Mouse (Mus musculus): ENCODE data around the gene Dact3. TPM values are rescaled to one million over a fixed set of nuclear protein-coding genes. Genes with fewer than 3 reads are reported as not detected.

The Dact3 gene
- polyA plus RNA-seq, 2 experiments = 11.5 to 64.3 TPM

DNA sequence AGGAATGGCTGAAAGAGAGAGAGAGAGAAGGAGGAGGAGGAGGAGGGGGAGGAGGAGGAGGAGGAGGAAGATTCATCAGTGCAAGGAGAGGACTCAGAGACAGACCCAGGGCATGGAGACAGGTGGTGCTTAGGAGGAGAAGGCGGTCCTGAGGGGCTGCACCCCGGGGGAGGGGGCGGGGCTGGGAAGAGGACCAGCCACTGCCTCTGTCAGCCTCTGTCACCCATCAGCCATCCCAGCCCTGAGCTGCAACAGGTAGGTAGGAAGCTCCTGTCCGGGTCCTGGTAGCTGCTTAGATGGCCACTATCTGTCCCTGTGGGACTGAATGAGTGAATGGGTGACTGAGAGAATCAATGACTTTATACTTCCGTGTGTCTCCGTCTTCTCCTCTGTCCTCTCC lies 18.5 kb downstream of the Dact3 start:
- Histone ChIP-seq H3K36me3 (ENCODE audit: control insufficient read depth, insufficient read depth, low read length) (peaks cover 2% of the 10 kb centered on the region), H3K27me3 (ENCODE audit: control insufficient read depth, insufficient read depth, low read length) (no peaks in the 10 kb centered on the region), H3K4me3 (replicated peaks; ENCODE audit: low read length) (no peak overlapping the region), H3K4me2 (replicated peaks; ENCODE audit: low read depth, low read length, severe bottlenecking) (peak overlapping the region; percentile 71; the same call in 1 of the 2 replicates), H3K9ac (ENCODE audit: low read depth, low read length, severe bottlenecking) (no peak overlapping the region), H3K4me1 (ENCODE audit: control insufficient read depth, insufficient read depth, low read length) (peaks cover 34% of the 10 kb centered on the region), H3K9me3 (ENCODE audit: control insufficient read depth, low read length) (no peaks in the 10 kb centered on the region), H3K27ac (replicated peaks; ENCODE audit: low read depth, low read length) (no peak overlapping the region)
- DNase-seq (ENCODE audit: low spot score) = no peak
- WGBS = 2% methylated on average over 3 of the region's 6 CpGs
- no peak for ATAC-seq (ENCODE audit: low FRiP score, low read depth)
- TF ChIP-seq POLR2A (IDR thresholded peaks at IDR 0.05; ENCODE audit: borderline replicate concordance, extremely low read depth, insufficient read depth, insufficient read length) = no peak

DNA sequence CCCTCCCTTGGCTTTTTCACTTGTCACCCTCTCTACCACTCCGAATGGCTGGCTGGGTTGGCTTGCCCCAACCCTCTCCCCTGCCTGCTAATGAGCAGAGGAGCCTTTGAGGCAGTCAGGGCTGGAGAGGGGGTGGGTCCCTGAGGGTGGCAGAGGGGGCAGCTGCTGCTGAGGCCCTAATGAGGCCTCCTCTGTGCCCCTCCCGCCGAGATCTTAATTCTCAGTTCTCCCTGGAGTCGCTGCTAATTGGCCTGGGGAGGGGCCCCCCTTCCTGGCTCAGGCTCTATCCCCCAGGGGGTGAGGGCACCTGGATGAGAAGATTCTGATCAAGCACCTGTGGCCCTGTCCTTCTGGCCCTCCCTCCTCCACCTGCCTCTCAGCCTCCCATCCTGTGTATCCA lies 19.2 kb downstream of the Dact3 start:
- Histone ChIP-seq H3K27me3 (ENCODE audit: control insufficient read depth, insufficient read depth, low read length) (no peaks in the 10 kb centered on the region), H3K9me3 (ENCODE audit: control insufficient read depth, low read length) (no peaks in the 10 kb centered on the region), H3K4me3 (replicated peaks; ENCODE audit: low read length) (no peak overlapping the region), H3K4me2 (replicated peaks; ENCODE audit: low read depth, low read length, severe bottlenecking) (peak overlapping the region; percentile 50), H3K9ac (ENCODE audit: low read depth, low read length, severe bottlenecking) (no peak overlapping the region), H3K4me1 (ENCODE audit: control insufficient read depth, insufficient read depth, low read length) (peaks cover 34% of the 10 kb centered on the region), H3K36me3 (ENCODE audit: control insufficient read depth, insufficient read depth, low read length) (no peaks in the 10 kb centered on the region; the same call in 1 of the 2 replicates), H3K27ac (replicated peaks; ENCODE audit: low read depth, low read length) (no peak overlapping the region)
- ATAC-seq (ENCODE audit: low FRiP score, low read depth) = no peak
- no peak for TF ChIP-seq POLR2A (IDR thresholded peaks at IDR 0.05; ENCODE audit: borderline replicate concordance, extremely low read depth, insufficient read depth, insufficient read length)
- DNase-seq (ENCODE audit: low spot score) = no peak
- WGBS = 3% methylated on average over 4 of the region's 4 CpGs

DNA sequence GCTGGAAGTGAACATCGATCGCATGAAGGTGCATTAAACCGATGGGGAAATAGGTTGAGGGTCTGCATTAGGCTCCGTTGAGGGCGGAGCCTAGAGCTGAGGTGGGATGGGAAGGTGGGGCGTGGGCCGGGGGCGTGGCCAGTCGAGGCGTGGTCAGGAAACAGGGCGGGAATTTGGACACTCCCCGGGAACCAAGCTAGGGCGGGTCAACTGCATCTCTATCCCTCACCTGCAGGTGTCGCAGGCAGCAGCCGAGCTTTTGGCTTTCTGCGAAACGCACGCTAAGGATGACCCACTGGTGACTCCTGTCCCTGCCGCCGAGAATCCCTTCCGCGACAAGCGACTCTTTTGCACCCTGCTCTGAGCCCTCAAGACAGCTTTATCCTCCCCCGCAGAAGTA lies 19.9 kb downstream of the Dact3 start:
- ATAC-seq (ENCODE audit: low FRiP score, low read depth) (peak; percentile 13), DNase-seq (ENCODE audit: low spot score) (peak; percentile 82)
- 2% methylated on average over 20 of the region's 24 CpGs for WGBS
- TF ChIP-seq POLR2A (IDR thresholded peaks at IDR 0.05; ENCODE audit: borderline replicate concordance, extremely low read depth, insufficient read depth, insufficient read length) = no peak
- no peaks in the 10 kb centered on the region for H3K36me3 ChIP-seq (ENCODE audit: control insufficient read depth, insufficient read depth, low read length)
- peak overlapping the region; percentile 25 for H3K4me3 ChIP-seq (replicated peaks; ENCODE audit: low read length)
- no peaks in the 10 kb centered on the region for H3K27me3 ChIP-seq (ENCODE audit: control insufficient read depth, insufficient read depth, low read length)
- peak overlapping the region; percentile 50 for H3K4me2 ChIP-seq (replicated peaks; ENCODE audit: low read depth, low read length, severe bottlenecking)
- no peak overlapping the region for H3K27ac ChIP-seq (replicated peaks; ENCODE audit: low read depth, low read length)
- no peaks in the 10 kb centered on the region for H3K9me3 ChIP-seq (ENCODE audit: control insufficient read depth, low read length)
- H3K9ac ChIP-seq (ENCODE audit: low read depth, low read length, severe bottlenecking) = no peak overlapping the region
- peaks cover 34% of the 10 kb centered on the region for H3K4me1 ChIP-seq (ENCODE audit: control insufficient read depth, insufficient read depth, low read length)

DNA sequence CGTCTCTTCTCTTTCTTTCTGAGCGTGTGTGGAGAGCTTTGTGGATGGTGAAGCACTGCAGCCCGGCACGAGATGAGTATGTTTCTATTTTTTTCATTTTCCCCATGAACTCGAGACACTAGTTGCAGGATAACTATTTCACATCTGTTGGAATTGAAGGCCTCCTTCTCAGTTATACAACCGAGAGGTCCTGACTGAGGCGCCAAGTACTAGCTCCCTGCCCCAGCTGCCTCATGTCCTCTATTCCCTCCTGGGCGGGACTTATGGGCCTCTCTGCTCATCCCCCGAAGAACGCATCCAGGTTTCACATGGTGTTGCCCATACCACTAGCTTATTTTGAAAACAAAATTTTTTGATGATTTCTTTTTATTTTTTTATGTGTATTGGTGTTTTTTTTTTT lies 20.4 kb downstream of the Dact3 start:
- no peaks in the 10 kb centered on the region for H3K9me3 ChIP-seq (ENCODE audit: control insufficient read depth, low read length)
- peak overlapping the region; percentile 50 for H3K4me2 ChIP-seq (replicated peaks; ENCODE audit: low read depth, low read length, severe bottlenecking)
- no peak for TF ChIP-seq POLR2A (IDR thresholded peaks at IDR 0.05; ENCODE audit: borderline replicate concordance, extremely low read depth, insufficient read depth, insufficient read length)
- no peaks in the 10 kb centered on the region for H3K36me3 ChIP-seq (ENCODE audit: control insufficient read depth, insufficient read depth, low read length)
- ATAC-seq (ENCODE audit: low FRiP score, low read depth) = no peak
- 33% methylated on average over 10 of the region's 10 CpGs for WGBS
- no peak overlapping the region for H3K9ac ChIP-seq (ENCODE audit: low read depth, low read length, severe bottlenecking)
- no peak for DNase-seq (ENCODE audit: low spot score)
- no peak overlapping the region for H3K27ac ChIP-seq (replicated peaks; ENCODE audit: low read depth, low read length)
- no peaks in the 10 kb centered on the region for H3K27me3 ChIP-seq (ENCODE audit: control insufficient read depth, insufficient read depth, low read length)
- H3K4me1 ChIP-seq (ENCODE audit: control insufficient read depth, insufficient read depth, low read length) = peaks cover 35% of the 10 kb centered on the region
- peak overlapping the region; percentile 25 for H3K4me3 ChIP-seq (replicated peaks; ENCODE audit: low read length)

DNA sequence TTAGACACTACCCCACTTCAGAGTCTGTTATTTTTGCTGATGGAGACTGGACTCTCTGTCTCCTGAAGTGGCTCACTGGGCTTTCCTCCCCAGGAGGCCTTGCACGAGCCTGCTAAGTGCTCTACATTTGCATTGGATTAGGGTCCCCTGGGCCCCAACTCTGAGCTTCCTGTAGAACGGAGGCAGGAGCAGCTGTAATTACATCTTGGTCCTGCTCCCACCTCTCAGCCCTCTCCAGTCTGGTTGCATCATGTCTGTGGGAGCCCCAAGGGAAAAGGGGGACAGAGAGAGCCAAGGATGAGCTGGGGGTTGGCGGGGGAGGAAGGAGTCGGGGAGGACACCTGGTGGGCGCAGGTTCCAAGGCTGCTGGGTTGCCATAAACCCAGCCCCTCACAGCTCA lies 25.4 kb downstream of the Dact3 start:
- no peak for TF ChIP-seq POLR2A (IDR thresholded peaks at IDR 0.05; ENCODE audit: borderline replicate concordance, extremely low read depth, insufficient read depth, insufficient read length)
- 21% methylated on average over 5 of the region's 5 CpGs for WGBS
- no peak overlapping the region for H3K27ac ChIP-seq (replicated peaks; ENCODE audit: low read depth, low read length)
- H3K27me3 ChIP-seq (ENCODE audit: control insufficient read depth, insufficient read depth, low read length) = no peaks in the 10 kb centered on the region
- H3K4me2 ChIP-seq (replicated peaks; ENCODE audit: low read depth, low read length, severe bottlenecking) = no peak overlapping the region
- ATAC-seq (ENCODE audit: low FRiP score, low read depth) (no peak), DNase-seq (ENCODE audit: low spot score) (no peak)
- no peak overlapping the region for H3K4me3 ChIP-seq (replicated peaks; ENCODE audit: low read length)
- peak overlapping the region; percentile 25; the same call in 1 of the 2 replicates for H3K9ac ChIP-seq (ENCODE audit: low read depth, low read length, severe bottlenecking)
- H3K9me3 ChIP-seq (ENCODE audit: control insufficient read depth, low read length) = no peaks in the 10 kb centered on the region
- H3K36me3 ChIP-seq (ENCODE audit: control insufficient read depth, insufficient read depth, low read length) = no peaks in the 10 kb centered on the region
- peaks cover 21% of the 10 kb centered on the region for H3K4me1 ChIP-seq (ENCODE audit: control insufficient read depth, insufficient read depth, low read length)

DNA sequence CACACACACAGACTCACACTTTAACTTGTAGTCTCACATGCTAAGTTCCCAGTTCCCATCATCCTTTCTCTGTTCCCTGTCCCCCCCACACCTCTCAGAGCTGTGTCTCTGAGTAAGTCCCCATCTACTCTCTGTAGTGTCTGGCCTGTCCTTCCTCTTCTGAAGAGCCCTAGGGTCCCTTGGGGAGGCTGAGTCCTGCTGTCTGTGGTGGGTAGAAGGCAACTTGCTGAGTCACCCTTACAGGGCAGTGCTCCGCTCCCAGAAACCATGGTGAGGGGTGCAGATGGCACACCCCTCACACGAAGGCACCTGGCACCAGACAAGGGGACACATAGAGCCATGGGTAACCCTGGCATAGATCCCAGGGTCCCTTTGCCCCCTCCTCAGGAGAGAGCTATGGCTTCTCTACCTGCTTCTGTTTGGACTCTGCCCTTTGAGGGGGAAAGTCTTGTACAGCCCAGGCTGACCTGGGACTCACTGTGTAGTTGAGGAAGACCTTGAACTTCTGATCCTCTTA lies 28.4 kb downstream of the Dact3 start:
- Histone ChIP-seq H3K27me3 (ENCODE audit: control insufficient read depth, insufficient read depth, low read length) (no peaks in the 10 kb centered on the region), H3K36me3 (ENCODE audit: control insufficient read depth, insufficient read depth, low read length) (no peaks in the 10 kb centered on the region), H3K4me3 (replicated peaks; ENCODE audit: low read length) (no peak overlapping the region), H3K9me3 (ENCODE audit: control insufficient read depth, low read length) (no peaks in the 10 kb centered on the region), H3K27ac (replicated peaks; ENCODE audit: low read depth, low read length) (no peak overlapping the region), H3K9ac (ENCODE audit: low read depth, low read length, severe bottlenecking) (no peak overlapping the region), H3K4me2 (replicated peaks; ENCODE audit: low read depth, low read length, severe bottlenecking) (no peak overlapping the region), H3K4me1 (ENCODE audit: control insufficient read depth, insufficient read depth, low read length) (peaks cover 30% of the 10 kb centered on the region)
- TF ChIP-seq POLR2A (IDR thresholded peaks at IDR 0.05; ENCODE audit: borderline replicate concordance, extremely low read depth, insufficient read depth, insufficient read length) = no peak
- 71% methylated on average over 2 of the region's 2 CpGs for WGBS
- DNase-seq (ENCODE audit: low spot score) (no peak), ATAC-seq (ENCODE audit: low FRiP score, low read depth) (no peak)

Data from limb, embryonic 14.5 days (tissue).